Mouse (Mus musculus) midbrain, embryonic 13.5 days (tissue): Measurements from ENCODE around the gene Gm5797. TPM values are rescaled to one million over a fixed set of nuclear protein-coding genes. Genes with fewer than 3 reads are reported as not detected.
"Not testable (repeated sequence)": the region's sequence is repeated elsewhere in the genome, so short reads cannot be mapped to it uniquely, and the experiment has no call there.

Experiments used
- ATAC-seq: fragments of 200-750 bp; cut with Nextera tagmentation; 2 replicates; pipeline ENCODE4 v1.8.0; 2017; ENCODE audit warnings: mild to moderate bottlenecking, moderate TSS enrichment, moderate library complexity
- H3K27ac ChIP-seq: fragments of 300-500 bp; sonication (generic); 2 replicates; pipeline ENCODE4 v1.5.1; 2015; ENCODE audit warnings: inconsistent platforms, mild to moderate bottlenecking, moderate library complexity
- H3K27me3 ChIP-seq: fragments of 300-500 bp; sonication (generic); 2 replicates; pipeline ENCODE4 v1.6.1; 2015; ENCODE audit warnings: mild to moderate bottlenecking, inconsistent platforms
- H3K36me3 ChIP-seq: fragments of 300-500 bp; sonication (generic); 2 replicates; pipeline ENCODE4 v1.6.1; 2015; ENCODE audit warnings: mild to moderate bottlenecking, inconsistent platforms
- H3K4me1 ChIP-seq: fragments of 300-500 bp; sonication (generic); replicated peaks from 2 replicates; pipeline ENCODE4 v1.6.1; 2015; ENCODE audit warnings: inconsistent platforms
- H3K4me2 ChIP-seq: fragments of 300-500 bp; sonication (generic); replicated peaks from 2 replicates; pipeline ENCODE4 v1.6.1; 2015; ENCODE audit warnings: moderate library complexity, mild to moderate bottlenecking, inconsistent platforms
- H3K4me3 ChIP-seq: fragments of 300-500 bp; sonication (generic); replicated peaks from 2 replicates; pipeline ENCODE4 v1.5.1; 2015; ENCODE audit warnings: mild to moderate bottlenecking, inconsistent platforms
- H3K9ac ChIP-seq: fragments of 300-500 bp; sonication (generic); replicated peaks from 2 replicates; pipeline ENCODE4 v1.6.1; 2015; ENCODE audit warnings: mild to moderate bottlenecking, inconsistent platforms
- H3K9me3 ChIP-seq: fragments of 300-500 bp; sonication (generic); 2 replicates; pipeline ENCODE4 v1.6.1; 2016; ENCODE audit warnings: mild to moderate bottlenecking, inconsistent platforms
- WGBS: fragments of 180-500 bp; shearing (Covaris S2); methylation state at CpG from one replicate; pipeline ENCODE4 v1.1.7; 2015; 5-methylcytosine and 5-hydroxymethylcytosine counted together
- polyA plus RNA-seq: library from polyadenylated mRNA; unstranded; fragments of >200 nt; fragmentation: Nextera tagmentation; extraction: Ambion mirVana; gene quantifications from 2 replicates; pipeline ENCODE4 v1.2.1, GENCODE M21; 2015

The Gm5797 gene
- not detected in 2 replicates for polyA plus RNA-seq

DNA sequence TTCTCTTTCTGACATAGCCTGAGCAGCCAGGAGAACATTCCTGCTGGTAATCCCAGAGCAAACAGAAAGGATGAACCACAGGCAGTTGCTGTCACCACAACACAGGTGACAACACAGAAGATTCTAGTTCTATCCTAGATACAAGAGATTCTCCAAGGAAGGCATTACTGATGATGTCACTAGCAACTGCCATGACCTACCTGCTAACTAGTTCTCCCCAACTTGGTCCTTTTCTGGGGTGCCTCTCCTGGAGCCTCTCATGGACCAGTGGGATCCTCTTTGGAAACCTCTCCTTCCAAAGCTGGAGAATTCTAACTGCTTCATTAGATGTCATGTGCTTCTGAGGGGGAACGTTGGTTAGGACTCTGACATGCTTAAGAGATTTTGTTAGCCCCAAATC lies at the start of gene Gm5797:
Gene Gm5797 (minus strand): TSS at position 101 of the 400 bp plus-strand sequence.
- not testable (repeated sequence) for H3K27ac ChIP-seq, H3K9ac ChIP-seq, H3K4me2 ChIP-seq, H3K4me3 ChIP-seq, ATAC-seq, H3K27me3 ChIP-seq, H3K9me3 ChIP-seq, H3K36me3 ChIP-seq, H3K4me1 ChIP-seq
- no CpG with 5 or more reads among the region's 1 CpGs for WGBS

GRCm38 (mm10) chr14:7365034-7365433 lies 32.8 kb upstream of the Gm5797 start, which contains the start of gene Gm8374:
Gene Gm8374 (minus strand): TSS chr14:7365134.
- ATAC-seq, H3K4me3 ChIP-seq, H3K9ac ChIP-seq, H3K27me3 ChIP-seq, H3K4me1 ChIP-seq, H3K4me2 ChIP-seq, H3K27ac ChIP-seq, H3K9me3 ChIP-seq, H3K36me3 ChIP-seq: not testable (repeated sequence)
- WGBS: 90% methylated on average over 3 of the region's 3 CpGs

DNA sequence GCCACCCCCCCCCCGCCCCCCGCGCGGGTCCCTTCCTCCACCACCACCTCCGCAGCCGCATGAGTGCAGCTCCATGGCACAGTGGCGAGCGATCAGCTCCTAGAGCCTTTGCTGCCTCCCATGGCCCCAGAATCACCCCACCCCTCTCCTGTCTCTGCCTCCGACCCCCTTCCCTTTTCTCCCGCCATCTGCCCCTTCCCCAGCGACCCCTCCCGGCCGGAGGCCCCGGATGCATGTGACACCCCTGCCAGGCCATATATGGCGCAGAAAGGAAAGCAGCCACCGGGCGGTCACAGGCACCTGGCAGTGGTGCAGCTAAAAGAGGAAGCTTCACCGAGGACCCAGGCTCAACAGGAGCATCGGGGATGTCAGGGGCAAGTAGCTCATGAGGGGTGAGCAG lies 17.1 kb downstream of the Gm5797 start:
- H3K9ac ChIP-seq: peak overlapping the region; percentile 73
- peak overlapping the region; percentile 53 for H3K4me3 ChIP-seq
- peak overlapping the region; percentile 53; the same call in 1 of the 2 replicates for H3K27ac ChIP-seq
- H3K4me1 ChIP-seq, ATAC-seq, H3K36me3 ChIP-seq, H3K27me3 ChIP-seq, H3K9me3 ChIP-seq: not testable (repeated sequence)
- 3% methylated on average over 10 of the region's 19 CpGs for WGBS
- H3K4me2 ChIP-seq: peak overlapping the region; percentile 61

GRCm38 (mm10) chr14:7314661-7315060 lies 17.5 kb downstream of the Gm5797 start, which contains the start of gene Gm3739:
Gene Gm3739 (minus strand): TSS chr14:7315049.
- peak within 1 kb of the TSS; percentile 53; the same call in 1 of the 2 replicates for H3K27ac ChIP-seq
- H3K9me3 ChIP-seq, ATAC-seq: not testable (repeated sequence)

More at GRCm38 (mm10) chr14:7314661-7315060, 17.5 kb downstream of the Gm5797 start, which contains the start of gene Gm3739:
- Histone ChIP-seq H3K4me3 (peak within 1 kb of the TSS; percentile 53), H3K4me2 (peak within 1 kb of the TSS; percentile 61), H3K9ac (peak within 1 kb of the TSS; percentile 73)
- H3K4me1 ChIP-seq, H3K36me3 ChIP-seq, H3K27me3 ChIP-seq: not testable (repeated sequence)
- 0% methylated on average over 9 of the region's 35 CpGs for WGBS

Other genes with a start within 250 kb of the Gm5797 start
- 4.8 and 5.3 TPM in 2 replicates for gene Gm3696, start 231.8 kb downstream of the Gm5797 start, polyA plus RNA-seq
- gene Gm6676, start 207.0 kb downstream of the Gm5797 start, polyA plus RNA-seq: not detected in 2 replicates
- 8.0 and 8.8 TPM in 2 replicates for gene Gm3512, start 157.9 kb downstream of the Gm5797 start, polyA plus RNA-seq
- gene Gm16434, start 137.9 kb downstream of the Gm5797 start, polyA plus RNA-seq: not detected in 2 replicates
- gene Gm3727, start 67.7 kb downstream of the Gm5797 start, polyA plus RNA-seq: not detected in 2 replicates
- 4.2 and 5.2 TPM in 2 replicates for gene Gm3739, start 17.3 kb downstream of the Gm5797 start, polyA plus RNA-seq
- not detected in 2 replicates for gene Gm8374, start 32.7 kb upstream of the Gm5797 start, polyA plus RNA-seq
- gene Gm3755, start 118.5 kb upstream of the Gm5797 start, polyA plus RNA-seq: 0.14 and 0.40 TPM in 2 replicates
- gene Gm3752, start 151.4 kb upstream of the Gm5797 start, polyA plus RNA-seq: 6.3 and 8.2 TPM in 2 replicates
- 3.9 and 4.4 TPM in 2 replicates for gene Gm3558, start 236.2 kb upstream of the Gm5797 start, polyA plus RNA-seq